Mouse (Mus musculus): ENCODE data around the gene Tert. TPM values are rescaled to one million over a fixed set of nuclear protein-coding genes. Genes with fewer than 3 reads are reported as not detected.

Gene Tert
- 3.4 and 3.9 TPM in 2 replicates for polyA plus RNA-seq (2012; rRNA removed)

DNA sequence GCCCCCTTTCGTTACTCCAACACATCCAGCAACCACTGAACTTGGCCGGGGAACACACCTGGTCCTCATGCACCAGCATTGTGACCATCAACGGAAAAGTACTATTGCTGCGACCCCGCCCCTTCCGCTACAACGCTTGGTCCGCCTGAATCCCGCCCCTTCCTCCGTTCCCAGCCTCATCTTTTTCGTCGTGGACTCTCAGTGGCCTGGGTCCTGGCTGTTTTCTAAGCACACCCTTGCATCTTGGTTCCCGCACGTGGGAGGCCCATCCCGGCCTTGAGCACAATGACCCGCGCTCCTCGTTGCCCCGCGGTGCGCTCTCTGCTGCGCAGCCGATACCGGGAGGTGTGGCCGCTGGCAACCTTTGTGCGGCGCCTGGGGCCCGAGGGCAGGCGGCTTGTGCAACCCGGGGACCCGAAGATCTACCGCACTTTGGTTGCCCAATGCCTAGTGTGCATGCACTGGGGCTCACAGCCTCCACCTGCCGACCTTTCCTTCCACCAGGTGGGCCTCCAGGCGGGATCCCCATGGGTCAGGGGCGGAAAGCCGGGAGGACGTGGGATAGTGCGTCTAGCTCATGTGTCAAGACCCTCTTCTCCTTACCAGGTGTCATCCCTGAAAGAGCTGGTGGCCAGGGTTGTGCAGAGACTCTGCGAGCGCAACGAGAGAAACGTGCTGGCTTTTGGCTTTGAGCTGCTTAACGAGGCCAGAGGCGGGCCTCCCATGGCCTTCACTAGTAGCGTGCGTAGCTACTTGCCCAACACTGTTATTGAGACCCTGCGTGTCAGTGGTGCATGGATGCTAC, at the start of gene Tert:
TSS of gene Tert (plus strand) at position 167 of the 805 bp plus-strand sequence.
- Histone ChIP-seq H3K27me3 (ENCODE audit: control insufficient read depth, insufficient read depth, low read length) (no peaks in the 10 kb centered on the region), H3K4me3 (ENCODE audit: extremely low read depth, insufficient read depth, insufficient read length) (peak within 1 kb of the TSS; percentile 69), H3K36me3 (ENCODE audit: control insufficient read depth, insufficient read depth, low read length) (peaks cover 2% of the 10 kb centered on the region; the same call in 1 of the 2 replicates), H3K27ac (ENCODE audit: insufficient read depth, low read length) (no peak within 1 kb of the TSS), H3K4me1 (ENCODE audit: control insufficient read depth, insufficient read depth, insufficient read length) (peaks cover 11% of the 10 kb centered on the region; the same call in 1 of the 2 replicates)
- DNase-seq (ENCODE audit: low read depth in 1 of 2, low spot score in 2 of 2) = peak in 1 of 2 experiments; percentile 19
- WGBS = 20% methylated on average over 47 of the region's 47 CpGs
- TF ChIP-seq POLR2A (IDR thresholded peaks at IDR 0.05; ENCODE audit: low read depth, low read length) = no peak
- TF ChIP-seq CTCF (IDR thresholded peaks at IDR 0.05; ENCODE audit: extremely low read depth, insufficient read depth, insufficient read length, insufficient replicate concordance) = peak; percentile 11; the same call in 1 of the 2 replicates

GRCm38 (mm10) chr13:73577277-73577676, 49.4 kb upstream of the Tert start:
- Histone ChIP-seq H3K4me1 (ENCODE audit: control insufficient read depth, insufficient read depth, insufficient read length) (no peaks in the 10 kb centered on the region), H3K27me3 (ENCODE audit: control insufficient read depth, insufficient read depth, low read length) (no peaks in the 10 kb centered on the region), H3K36me3 (ENCODE audit: control insufficient read depth, insufficient read depth, low read length) (no peaks in the 10 kb centered on the region), H3K27ac (ENCODE audit: insufficient read depth, low read length) (no peak overlapping the region), H3K4me3 (ENCODE audit: extremely low read depth, insufficient read depth, insufficient read length) (no peak overlapping the region)
- 73% methylated on average over 2 of the region's 2 CpGs for WGBS
- TF ChIP-seq POLR2A (IDR thresholded peaks at IDR 0.05; ENCODE audit: low read depth, low read length) (no peak), CTCF (IDR thresholded peaks at IDR 0.05; ENCODE audit: extremely low read depth, insufficient read depth, insufficient read length, insufficient replicate concordance) (no peak)
- DNase-seq (ENCODE audit: low read depth in 1 of 2, low spot score in 2 of 2) = no peak

- Histone ChIP-seq H3K4me3 (ENCODE audit: extremely low read depth, insufficient read depth, insufficient read length) (no peak overlapping the region), H3K36me3 (ENCODE audit: control insufficient read depth, insufficient read depth, low read length) (no peaks in the 10 kb centered on the region), H3K27me3 (ENCODE audit: control insufficient read depth, insufficient read depth, low read length) (no peaks in the 10 kb centered on the region), H3K27ac (ENCODE audit: insufficient read depth, low read length) (no peak overlapping the region), H3K4me1 (ENCODE audit: control insufficient read depth, insufficient read depth, insufficient read length) (no peaks in the 10 kb centered on the region)
- DNase-seq (ENCODE audit: low read depth in 1 of 2, low spot score in 2 of 2) = no peak
- no peak for TF ChIP-seq CTCF (IDR thresholded peaks at IDR 0.05; ENCODE audit: extremely low read depth, insufficient read depth, insufficient read length, insufficient replicate concordance)
- no peak for TF ChIP-seq POLR2A (IDR thresholded peaks at IDR 0.05; ENCODE audit: low read depth, low read length)
- whole genome bisulfite sequencing = 67% methylated on average over 3 of the region's 3 CpGs
Observed at GRCm38 (mm10) chr13:73591488-73591887, 35.2 kb upstream of the Tert start.

DNA sequence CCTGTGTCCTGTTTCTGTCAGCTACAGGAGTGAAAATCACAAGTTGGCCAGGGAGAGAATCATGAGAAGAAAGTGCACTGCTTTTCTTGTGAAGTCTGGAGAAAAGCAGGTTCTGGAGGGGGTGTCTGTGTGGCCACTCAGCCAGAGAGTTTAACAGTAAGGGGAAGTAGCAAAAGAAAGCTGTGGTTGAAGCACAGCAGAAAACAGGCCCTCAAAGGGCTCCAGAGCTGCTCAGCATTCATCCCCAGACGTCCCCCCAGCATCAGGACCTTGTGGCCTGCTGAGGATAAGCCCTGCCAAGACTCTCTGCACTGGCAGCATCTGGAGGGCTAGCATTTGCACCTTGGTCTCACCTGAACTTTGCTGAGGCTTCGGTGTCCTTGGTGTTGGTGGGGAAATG, 34.2 kb upstream of the Tert start:
- no peaks in the 10 kb centered on the region for H3K27me3 ChIP-seq (ENCODE audit: control insufficient read depth, insufficient read depth, low read length)
- DNase-seq (ENCODE audit: low read depth in 1 of 2, low spot score in 2 of 2) = no peak
- H3K27ac ChIP-seq (ENCODE audit: insufficient read depth, low read length) = no peak overlapping the region
- H3K36me3 ChIP-seq (ENCODE audit: control insufficient read depth, insufficient read depth, low read length) = no peaks in the 10 kb centered on the region
- TF ChIP-seq POLR2A (IDR thresholded peaks at IDR 0.05; ENCODE audit: low read depth, low read length) (no peak), CTCF (IDR thresholded peaks at IDR 0.05; ENCODE audit: extremely low read depth, insufficient read depth, insufficient read length, insufficient replicate concordance) (no peak)
- no peaks in the 10 kb centered on the region for H3K4me1 ChIP-seq (ENCODE audit: control insufficient read depth, insufficient read depth, insufficient read length)
- WGBS = 40% methylated on average over 2 of the region's 2 CpGs
- H3K4me3 ChIP-seq (ENCODE audit: extremely low read depth, insufficient read depth, insufficient read length) = no peak overlapping the region

GRCm38 (mm10) chr13:73596276-73596675, 30.4 kb upstream of the Tert start:
- DNase-seq (ENCODE audit: low read depth in 1 of 2, low spot score in 2 of 2) = no peak
- no peaks in the 10 kb centered on the region for H3K36me3 ChIP-seq (ENCODE audit: control insufficient read depth, insufficient read depth, low read length)
- H3K27me3 ChIP-seq (ENCODE audit: control insufficient read depth, insufficient read depth, low read length) = no peaks in the 10 kb centered on the region
- TF ChIP-seq CTCF (IDR thresholded peaks at IDR 0.05; ENCODE audit: extremely low read depth, insufficient read depth, insufficient read length, insufficient replicate concordance) (no peak), POLR2A (IDR thresholded peaks at IDR 0.05; ENCODE audit: low read depth, low read length) (no peak)
- H3K4me1 ChIP-seq (ENCODE audit: control insufficient read depth, insufficient read depth, insufficient read length) = no peaks in the 10 kb centered on the region
- H3K27ac ChIP-seq (ENCODE audit: insufficient read depth, low read length) = no peak overlapping the region
- no peak overlapping the region for H3K4me3 ChIP-seq (ENCODE audit: extremely low read depth, insufficient read depth, insufficient read length)
- 15% methylated on average over 4 of the region's 4 CpGs for WGBS

DNA sequence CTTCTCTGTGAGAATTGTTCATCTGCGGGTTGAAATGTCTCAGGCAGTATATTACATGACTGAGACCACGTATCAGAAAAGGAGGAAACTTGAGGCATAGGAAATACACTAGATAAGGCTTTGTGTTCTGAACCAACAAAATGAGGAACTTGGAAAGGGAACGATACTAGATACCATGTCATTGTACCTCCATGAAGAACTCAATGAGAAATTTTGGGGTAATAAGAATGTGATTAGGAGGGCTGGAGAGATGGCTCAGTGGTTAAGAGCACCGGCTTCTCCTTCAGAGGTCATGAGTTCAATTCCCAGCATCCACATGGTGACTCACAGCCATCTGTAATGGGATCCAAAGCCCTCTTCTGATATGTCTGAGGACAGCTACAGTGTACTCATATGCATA, 26.5 kb upstream of the Tert start:
- Histone ChIP-seq H3K4me1 (ENCODE audit: control insufficient read depth, insufficient read depth, insufficient read length) (peaks cover 8% of the 10 kb centered on the region; the same call in 1 of the 2 replicates), H3K27ac (ENCODE audit: insufficient read depth, low read length) (no peak overlapping the region), H3K27me3 (ENCODE audit: control insufficient read depth, insufficient read depth, low read length) (no peaks in the 10 kb centered on the region), H3K4me3 (ENCODE audit: extremely low read depth, insufficient read depth, insufficient read length) (no peak overlapping the region), H3K36me3 (ENCODE audit: control insufficient read depth, insufficient read depth, low read length) (no peaks in the 10 kb centered on the region)
- WGBS = 13% methylated on average over 4 of the region's 4 CpGs
- TF ChIP-seq POLR2A (IDR thresholded peaks at IDR 0.05; ENCODE audit: low read depth, low read length) (no peak), CTCF (IDR thresholded peaks at IDR 0.05; ENCODE audit: extremely low read depth, insufficient read depth, insufficient read length, insufficient replicate concordance) (no peak)
- no peak for DNase-seq (ENCODE audit: low read depth in 1 of 2, low spot score in 2 of 2)

DNA sequence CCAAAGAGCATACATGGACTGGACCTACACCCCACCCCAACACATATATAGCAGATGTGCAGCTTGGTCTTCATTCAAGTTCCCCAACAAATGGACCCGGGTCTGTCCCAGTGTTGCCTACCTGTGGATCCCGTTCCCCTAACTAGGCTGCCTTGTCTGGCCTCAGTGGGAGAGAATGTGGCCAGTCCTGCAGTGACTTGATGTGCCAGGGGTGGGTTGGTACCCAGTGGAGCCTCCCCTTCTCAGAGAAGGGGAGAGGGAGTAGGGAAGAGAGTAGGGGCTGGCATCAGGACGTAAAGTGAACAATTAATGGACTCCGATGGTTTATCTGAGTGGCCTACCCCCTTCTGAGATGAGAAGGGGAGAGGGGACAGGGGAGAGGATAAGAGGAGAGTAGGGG, 23.7 kb upstream of the Tert start:
- 62% methylated on average over 4 of the region's 4 CpGs for WGBS
- H3K4me3 ChIP-seq (ENCODE audit: extremely low read depth, insufficient read depth, insufficient read length) = no peak overlapping the region
- H3K36me3 ChIP-seq (ENCODE audit: control insufficient read depth, insufficient read depth, low read length) = peaks cover 11% of the 10 kb centered on the region; the same call in 1 of the 2 replicates
- peaks cover 8% of the 10 kb centered on the region; the same call in 1 of the 2 replicates for H3K4me1 ChIP-seq (ENCODE audit: control insufficient read depth, insufficient read depth, insufficient read length)
- H3K27me3 ChIP-seq (ENCODE audit: control insufficient read depth, insufficient read depth, low read length) = no peaks in the 10 kb centered on the region
- no peak overlapping the region for H3K27ac ChIP-seq (ENCODE audit: insufficient read depth, low read length)
- TF ChIP-seq CTCF (IDR thresholded peaks at IDR 0.05; ENCODE audit: extremely low read depth, insufficient read depth, insufficient read length, insufficient replicate concordance) = no peak
- no peak for TF ChIP-seq POLR2A (IDR thresholded peaks at IDR 0.05; ENCODE audit: low read depth, low read length)
- DNase-seq (ENCODE audit: low read depth in 1 of 2, low spot score in 2 of 2) = no peak

Data from spleen, adult 2 months (tissue).